Mouse (Mus musculus) right cerebral cortex, adult 2 months (tissue): ENCODE data around the gene Wdr72.

Experiments
- DNase-seq, 2 experiments: peaks; one replicate each; pipeline ENCODE4 v3.0.0; 2021 to 2022; ENCODE audit warnings: low spot score in 2 of 2

Gene Wdr72

DNA sequence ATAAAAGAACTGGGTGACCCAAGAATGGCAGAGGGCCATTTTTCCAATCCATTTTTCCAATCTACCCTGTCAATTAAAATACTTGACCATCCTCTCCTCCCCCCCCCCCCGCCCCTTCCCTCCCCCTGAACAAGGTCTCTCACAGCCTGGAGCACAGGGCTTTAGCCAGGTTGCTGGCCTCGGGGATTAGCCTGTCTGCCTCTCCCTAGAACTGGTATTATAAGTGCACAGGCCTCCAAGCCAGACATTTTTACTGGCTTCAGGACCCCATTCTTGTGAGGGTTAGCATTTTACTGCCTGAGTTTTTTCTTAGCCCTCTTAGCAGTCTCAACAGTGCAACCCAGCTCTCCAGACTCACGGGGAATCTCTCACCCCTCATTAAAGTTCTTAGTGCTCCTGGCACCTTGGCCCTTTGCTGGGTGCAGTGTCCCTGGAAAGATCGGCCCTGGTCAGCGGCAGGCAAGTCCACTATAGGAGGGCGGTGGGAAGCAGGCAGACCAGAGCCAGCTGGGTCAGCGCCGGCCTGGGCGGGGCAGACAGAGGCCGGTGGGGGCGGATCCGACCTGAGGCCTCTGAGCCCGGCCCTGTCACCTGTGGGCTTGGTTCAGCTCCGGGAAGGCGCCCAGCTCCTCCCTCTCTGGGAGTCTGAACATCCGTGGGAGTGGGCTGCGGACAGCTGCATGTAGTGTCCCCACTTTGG lies at the start of gene Wdr72:
Gene Wdr72 (plus strand): TSS at position 596 of the 700 bp plus-strand sequence.
- no peak for DNase-seq

- DNase-seq, result no peak
These were observed 43.9 kb upstream of the Wdr72 start for GRCm38 (mm10) chr9:74066278-74066677.

DNA sequence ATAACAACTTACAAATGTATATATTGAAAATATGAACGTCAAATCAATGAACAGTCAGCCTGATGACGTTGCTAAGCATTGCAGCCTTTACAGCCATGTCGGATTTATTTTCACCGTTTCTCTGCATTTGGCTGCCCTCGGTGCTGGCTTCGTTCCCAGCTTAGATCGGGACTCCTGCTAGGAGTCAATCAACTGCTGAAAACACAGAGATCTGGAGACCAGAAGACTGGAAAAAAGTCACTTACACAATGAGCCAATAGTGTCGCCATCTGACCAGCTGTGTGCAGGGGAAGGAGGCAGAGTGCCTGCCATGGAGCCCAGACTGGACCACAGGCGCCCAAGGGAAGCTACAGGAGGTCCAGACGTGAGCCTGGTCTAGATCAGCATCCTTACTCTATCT lies 43.4 kb upstream of the Wdr72 start:
- no peak for DNase-seq

- no peak for DNase-seq
These were observed 34.2 kb upstream of the Wdr72 start for GRCm38 (mm10) chr9:74075958-74076357.

DNA sequence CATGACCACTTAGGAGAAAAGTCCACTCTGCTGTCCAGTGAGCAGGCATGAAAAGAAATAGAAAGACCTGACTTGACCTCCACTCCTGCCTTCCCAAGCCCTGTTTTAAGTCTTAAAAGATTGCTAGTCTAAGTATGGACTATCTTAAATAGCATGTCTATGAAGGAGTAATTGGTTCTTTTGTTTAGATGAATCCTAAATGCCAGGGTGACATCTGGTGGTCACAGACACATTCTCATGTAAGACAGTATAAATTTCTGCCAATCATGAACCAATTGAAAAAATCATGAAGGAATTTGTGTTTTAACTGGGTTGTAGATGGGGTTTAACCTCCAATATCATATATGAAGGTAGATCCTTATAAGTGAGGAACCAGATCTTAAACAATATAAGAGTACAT lies 31.7 kb upstream of the Wdr72 start:
- no peak for DNase-seq

DNA sequence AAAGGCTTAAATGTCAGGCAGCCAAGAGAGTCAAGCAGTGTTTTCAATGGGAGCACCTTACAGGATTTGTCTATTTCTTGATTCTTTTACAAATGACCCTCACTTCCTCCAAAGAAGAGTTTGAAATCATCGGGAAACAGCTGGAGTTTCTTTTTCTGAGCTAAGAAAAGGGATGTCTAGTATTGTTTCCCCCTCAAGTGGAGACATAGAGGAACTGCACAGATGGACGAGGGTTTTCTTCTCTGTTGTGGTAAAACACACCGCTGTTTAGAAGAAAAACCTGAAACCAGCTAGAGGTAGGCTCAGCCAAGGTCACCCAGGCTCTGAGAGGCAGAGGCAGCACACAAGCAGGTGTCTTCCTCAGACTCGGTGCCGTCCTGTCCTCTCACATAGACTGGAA lies 29.9 kb upstream of the Wdr72 start:
- no peak for DNase-seq

GRCm38 (mm10) chr9:74101591-74101990 lies 8.6 kb upstream of the Wdr72 start:
- no peak for DNase-seq

DNA sequence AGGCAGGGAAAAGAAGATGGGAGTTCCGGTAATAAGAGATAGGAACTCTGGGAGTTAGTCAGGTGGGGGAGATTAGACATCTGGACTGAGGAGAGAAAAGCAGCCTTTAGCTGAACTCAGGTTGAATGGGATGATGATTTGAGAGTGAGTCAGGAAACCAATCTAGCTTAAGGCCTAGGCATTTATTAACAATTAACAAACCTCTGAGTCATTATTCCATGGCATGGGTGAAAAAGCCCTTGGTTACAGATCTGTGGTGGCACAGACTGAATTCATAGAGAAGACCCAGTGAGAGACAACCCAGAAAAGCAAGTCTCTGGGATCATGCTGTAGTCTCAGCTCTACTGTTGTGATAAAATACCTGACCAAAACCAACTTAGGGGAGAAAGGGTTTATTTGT lies 7.5 kb upstream of the Wdr72 start:
- DNase-seq, result no peak

DNA sequence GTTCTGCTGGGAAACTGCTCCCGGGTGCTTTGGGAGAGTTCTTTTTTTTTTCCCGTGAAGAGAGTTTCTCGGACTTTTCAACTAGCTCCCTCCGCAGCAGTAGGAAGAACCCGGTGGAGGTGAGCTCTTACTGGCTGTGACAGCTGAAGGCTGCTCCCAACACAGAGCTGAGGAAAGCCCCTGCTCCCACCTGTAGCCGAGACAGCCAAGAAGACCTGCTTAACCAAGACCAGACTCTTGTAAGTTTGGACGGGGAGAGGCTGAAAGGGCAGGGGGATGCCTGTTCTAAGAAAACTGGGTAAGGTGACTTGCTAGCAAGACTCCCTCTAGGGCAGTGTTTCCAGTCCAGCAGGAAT lies 283 bp downstream of the Wdr72 start:
- no peak for DNase-seq

DNA sequence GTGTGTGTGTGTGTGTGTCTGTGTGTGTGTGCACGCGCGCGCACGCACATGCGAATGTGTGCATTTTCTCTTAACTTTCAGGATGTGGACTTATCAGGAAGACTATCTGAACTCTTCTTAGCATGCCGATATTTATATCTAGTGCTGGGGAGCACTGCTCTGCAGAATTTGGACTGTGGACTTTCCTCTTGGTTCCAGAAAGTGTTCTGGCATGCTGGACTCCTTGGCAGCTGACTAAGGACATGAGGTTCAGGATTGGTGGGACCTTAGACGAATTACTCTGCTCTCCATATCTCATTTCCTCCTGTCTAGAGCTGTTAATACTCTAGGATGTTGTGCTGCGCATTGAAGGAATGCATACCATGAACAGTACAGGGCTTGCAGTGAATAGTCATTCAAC lies 2.4 kb downstream of the Wdr72 start:
- no peak for DNase-seq

DNA sequence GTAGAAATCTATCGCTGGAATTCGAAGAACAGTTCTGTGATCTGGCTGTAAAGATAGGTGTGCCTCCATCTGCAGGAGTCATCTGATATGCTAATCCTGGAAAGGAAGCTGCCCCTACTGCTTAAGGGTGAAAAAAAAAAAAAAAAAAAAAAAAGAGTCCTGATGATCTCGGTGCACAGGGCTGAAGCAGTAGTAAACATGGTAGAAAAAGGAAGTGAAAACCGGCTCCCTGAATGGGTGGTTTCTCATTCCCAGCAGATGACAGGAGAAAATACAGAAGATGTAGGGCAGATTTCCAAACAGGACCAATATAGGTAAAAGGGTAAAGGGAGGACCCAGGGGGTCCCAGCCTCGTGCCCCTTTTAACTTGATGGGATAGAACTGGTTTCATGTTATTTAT lies 16.1 kb downstream of the Wdr72 start:
- DNase-seq, result no peak

DNA sequence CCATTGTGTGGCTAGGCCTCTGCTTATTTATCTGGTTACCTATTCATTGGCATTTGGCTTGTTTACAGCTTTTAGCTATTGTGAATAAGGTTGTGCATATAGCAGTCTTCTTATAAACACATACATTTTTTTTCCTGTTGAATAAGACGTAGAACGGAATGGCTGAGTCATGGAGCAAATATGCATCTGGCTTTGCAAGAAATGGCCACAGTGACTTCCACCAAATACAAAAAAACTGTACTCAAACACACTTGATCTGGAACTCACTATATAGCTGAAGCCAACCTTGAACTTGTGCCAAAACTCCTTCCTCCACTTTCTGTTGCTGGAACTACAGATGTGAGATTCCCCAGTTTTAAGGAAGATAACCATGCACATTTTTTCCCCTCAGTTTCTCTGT lies 23.9 kb downstream of the Wdr72 start:
- no peak for DNase-seq

DNA sequence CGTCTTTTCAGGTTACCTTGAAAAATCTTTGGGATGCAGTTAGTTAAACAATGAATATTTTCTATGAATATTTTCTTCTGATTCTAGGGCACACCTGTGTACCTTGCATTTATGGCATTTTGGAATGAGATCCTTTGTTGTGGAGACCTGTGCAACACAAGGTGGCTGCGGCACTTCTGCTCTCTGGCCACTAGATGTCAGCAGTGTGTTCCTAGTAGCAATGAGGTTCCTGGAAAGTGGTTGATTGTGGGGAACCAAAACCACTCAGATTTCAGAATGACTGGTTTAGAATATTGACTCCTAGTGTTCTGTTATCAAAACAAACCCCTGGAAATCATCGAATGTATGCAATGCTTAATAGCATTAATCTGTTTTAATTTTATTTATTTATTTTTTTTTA lies 31.7 kb downstream of the Wdr72 start:
- peak; percentile 78 to 84 for DNase-seq

DNA sequence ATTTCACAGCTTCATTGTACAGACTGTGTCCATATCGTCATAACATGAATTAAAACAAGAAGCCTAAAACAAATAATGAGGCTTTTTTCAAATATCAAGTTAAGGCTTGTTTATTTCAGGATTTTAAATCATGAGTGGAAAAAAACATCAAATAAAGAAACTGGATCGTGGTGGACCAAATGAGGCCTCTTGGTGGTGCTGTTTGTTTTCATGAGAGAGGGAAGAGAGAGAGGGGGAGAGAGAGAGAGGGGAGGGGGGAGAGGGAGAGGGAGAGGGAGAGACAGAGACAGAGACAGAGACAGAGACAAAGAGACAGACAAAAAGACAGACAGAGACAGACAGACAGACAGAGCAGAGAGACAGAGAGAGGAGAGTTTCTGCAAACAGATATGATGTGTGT lies 32.5 kb downstream of the Wdr72 start:
- DNase-seq, result no peak

DNA sequence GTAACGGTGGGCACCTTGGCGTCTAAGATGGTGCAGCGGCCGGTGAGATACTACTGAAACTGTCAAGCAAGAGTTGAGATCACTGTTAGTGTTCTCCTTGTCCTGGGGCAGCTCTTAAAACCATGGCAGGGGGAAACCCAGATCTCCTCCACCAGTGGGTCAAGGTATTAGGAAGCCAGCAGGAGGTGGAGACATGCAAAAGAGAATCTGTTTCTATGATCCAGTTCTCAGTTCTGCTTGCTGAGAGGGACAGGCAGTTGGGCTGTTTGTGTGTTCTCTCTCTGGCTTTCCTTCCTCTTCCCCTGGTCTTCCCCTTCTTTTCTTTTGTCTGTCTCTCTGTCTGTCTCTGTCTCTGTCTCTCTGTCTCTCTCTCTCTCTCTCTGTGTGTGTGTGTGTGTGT lies 35.0 kb downstream of the Wdr72 start:
- no peak for DNase-seq

- DNase-seq, result no peak
These were observed 38.1 kb downstream of the Wdr72 start for GRCm38 (mm10) chr9:74148306-74148705.

GRCm38 (mm10) chr9:74160361-74160933 lies 50.3 kb downstream of the Wdr72 start:
- DNase-seq, result no peak

DNA sequence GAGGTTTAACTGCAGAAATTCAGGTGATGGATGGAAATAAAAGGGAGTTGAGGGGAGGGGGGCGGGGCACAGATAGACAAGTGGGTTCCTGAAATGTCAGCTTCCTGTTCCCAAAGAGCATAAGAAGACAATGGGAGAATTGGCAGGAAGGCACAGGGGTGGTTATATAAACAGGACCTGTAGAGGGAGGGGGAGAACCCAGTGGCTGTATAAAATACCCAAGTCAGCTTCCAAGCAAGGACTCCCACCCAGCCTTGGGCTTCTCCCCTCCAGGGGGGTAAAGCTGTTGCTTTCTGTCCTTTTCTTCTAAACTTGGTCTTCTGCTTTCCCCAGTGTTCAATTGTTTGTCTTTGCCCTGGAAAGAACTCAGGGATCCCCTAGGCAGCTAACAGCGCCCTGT lies 55.5 kb downstream of the Wdr72 start:
- no peak for DNase-seq

DNA sequence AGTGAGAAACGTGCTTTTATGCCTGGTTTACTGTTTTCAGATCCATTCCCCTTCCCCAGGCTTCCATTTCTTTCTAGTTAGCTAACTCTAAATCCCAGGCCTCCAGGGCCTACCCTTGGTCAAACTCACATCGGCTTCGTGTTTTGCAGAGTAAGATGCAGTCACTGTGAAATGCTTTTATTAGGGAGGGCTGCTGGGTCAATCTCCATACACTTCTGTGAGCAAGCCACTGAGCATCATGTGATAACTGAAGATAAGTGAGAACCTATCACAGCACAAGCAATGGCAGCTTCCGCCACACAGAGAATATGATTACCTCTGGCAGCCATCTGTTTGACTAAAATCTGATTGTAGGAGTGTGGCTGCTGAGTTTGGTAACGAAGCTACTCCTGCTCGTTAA lies 59.7 kb downstream of the Wdr72 start:
- peak in 1 of 2 experiments; percentile 13 for DNase-seq

DNA sequence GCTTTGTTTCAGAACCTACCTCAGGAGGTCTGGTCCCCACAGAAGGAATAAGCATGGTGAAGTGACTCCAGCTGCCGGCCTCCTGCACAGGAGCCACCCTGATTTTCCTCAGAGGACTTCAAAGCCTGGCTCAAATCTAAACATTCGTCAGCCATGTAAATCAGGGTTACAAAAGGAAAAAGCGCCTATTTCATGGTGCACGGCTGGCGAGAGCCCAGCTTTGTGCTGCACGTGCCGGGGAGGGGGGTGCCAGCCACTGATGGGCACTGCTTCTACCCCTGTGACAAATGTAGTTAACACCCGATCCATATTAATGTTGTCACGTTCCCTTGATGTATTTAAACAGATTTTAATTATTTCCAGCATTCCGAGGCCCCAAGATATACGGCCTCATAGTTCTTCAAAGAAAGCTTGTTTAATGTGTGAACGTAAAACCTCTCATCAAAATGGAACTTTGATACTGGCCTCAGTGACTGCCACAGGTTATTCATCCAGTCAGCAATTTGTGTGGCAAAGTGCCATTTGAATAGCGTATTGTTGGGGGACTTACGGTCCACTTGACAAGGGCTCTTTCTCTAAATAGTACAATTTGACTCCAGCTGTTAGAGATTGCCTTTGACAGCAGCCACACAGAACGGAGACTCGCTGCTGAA lies 76.7 kb downstream of the Wdr72 start:
- DNase-seq, result no peak

- no peak for DNase-seq
These were observed 77.4 kb downstream of the Wdr72 start for GRCm38 (mm10) chr9:74187401-74188029.

DNA sequence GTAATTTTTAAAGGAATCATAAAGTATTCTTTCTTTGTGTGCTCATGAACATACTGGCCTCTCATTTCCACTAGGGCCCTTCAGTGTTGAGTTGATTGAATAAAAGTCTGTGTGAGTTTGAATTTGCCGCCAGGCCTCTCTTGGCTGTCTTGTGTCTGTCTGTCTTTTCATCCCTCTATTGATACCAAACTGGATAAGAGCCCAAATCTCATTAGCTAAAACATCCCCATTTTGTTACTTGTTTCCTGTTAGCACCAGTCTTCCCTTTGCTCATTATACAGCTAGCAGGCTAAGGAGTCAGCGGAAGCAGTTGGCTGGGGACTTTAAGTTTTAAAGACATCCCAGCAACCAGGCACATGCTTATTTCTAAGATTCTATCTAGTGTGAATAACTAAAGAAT lies 84.7 kb downstream of the Wdr72 start:
- no peak for DNase-seq

DNA sequence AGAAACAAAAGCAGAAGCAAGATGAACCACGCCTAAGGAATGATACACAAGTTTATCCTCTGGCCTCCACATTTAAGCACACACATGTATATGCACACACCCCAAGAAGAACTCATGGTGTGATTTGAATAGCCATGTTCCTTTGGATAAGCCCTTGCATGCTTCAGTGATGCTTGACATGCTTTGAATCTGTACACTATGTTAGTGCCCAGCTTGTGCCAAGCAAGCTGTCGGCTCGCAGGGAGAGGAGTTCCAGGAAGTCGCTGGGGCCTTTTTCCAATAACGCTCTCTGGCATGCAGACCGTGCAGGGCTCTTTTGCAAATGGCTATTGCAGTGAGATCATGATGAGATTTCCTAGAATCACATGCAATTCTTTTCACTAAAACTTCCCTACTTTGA lies 118.1 kb downstream of the Wdr72 start:
- DNase-seq, result no peak
